Mouse (Mus musculus) CH12.LX (cell line): ENCODE measurements at regions not wholly inside any gene's neighbourhood (a gene's known extent, or its start where the extent isn't known, plus 50 kb on each side); places are given as distances from the start of the nearest gene placed in this dataset.

Experiments
- DNase-seq: peaks from one replicate; pipeline ENCODE4 v3.0.0-alpha.2; 2013; ENCODE audit errors: extremely low read depth
- H3K27ac ChIP-seq: 2 replicates; pipeline ENCODE4 v1.5.1; 2012; ENCODE audit warnings: low read depth, mild to moderate bottlenecking, control low read depth, moderate library complexity; ENCODE audit not compliant: insufficient read depth
- H3K27me3 ChIP-seq: replicated peaks from 2 replicates; pipeline ENCODE3; 2012; ENCODE audit warnings: inconsistent platforms
- H3K36me3 ChIP-seq, 2 experiments: replicated peaks in 1 of 2; 2 replicates each; pipeline versions ENCODE3 to v1.6.1; 2012; ENCODE audit warnings: inconsistent platforms in 1 of 2, low read length in 1 of 2, mild to moderate bottlenecking in 1 of 2, mixed read lengths in 1 of 2, moderate library complexity in 1 of 2; ENCODE audit not compliant: control insufficient read depth in 1 of 2, insufficient read depth in 1 of 2
- H3K4me1 ChIP-seq, 2 experiments: 2 replicates each; pipeline ENCODE4 v1.6.1; 2012; ENCODE audit warnings: inconsistent platforms in 1 of 2, moderate library complexity in 1 of 2; ENCODE audit not compliant: insufficient read depth in 2 of 2, control insufficient read depth in 1 of 2
- H3K4me2 ChIP-seq: 2 replicates; pipeline ENCODE4 v1.6.1; 2012; ENCODE audit warnings: low read depth, mild to moderate bottlenecking, control low read depth; ENCODE audit not compliant: poor library complexity, insufficient read depth, severe bottlenecking
- H3K4me3 ChIP-seq, 3 experiments: fragments of 150-350 bp in 1 of 3; sonication (generic) in 1 of 3; replicated peaks in 1 of 3; 2 replicates each; pipeline versions ENCODE3 to v1.5.1; 2011 to 2012; ENCODE audit warnings: low read depth in 2 of 3, low read length in 2 of 3, mild to moderate bottlenecking in 2 of 3, moderate library complexity in 2 of 3, control low read depth in 1 of 3, improper control_type of control experiment in 1 of 3, inconsistent platforms in 1 of 3, mixed read lengths in 1 of 3; ENCODE audit not compliant: poor library complexity in 1 of 3
- H3K79me2 ChIP-seq: replicated peaks from 2 replicates; pipeline ENCODE4 v1.6.1; 2012; ENCODE audit warnings: mild to moderate bottlenecking, moderate library complexity; ENCODE audit not compliant: control insufficient read depth, poor library complexity, insufficient read depth, severe bottlenecking; ENCODE audit errors: extremely low read depth
- H3K9ac ChIP-seq: 2 replicates; pipeline ENCODE4 v1.6.1; 2012; ENCODE audit warnings: low read depth, mild to moderate bottlenecking, control low read depth, moderate library complexity; ENCODE audit not compliant: insufficient read depth
- H3K9me3 ChIP-seq: replicated peaks from 2 replicates; pipeline ENCODE3; 2012; ENCODE audit warnings: low read length, inconsistent platforms, mixed read lengths
- CHD2 ChIP-seq: IDR thresholded peaks from 2 replicates; pipeline ENCODE4 v1.6.1; 2011; ENCODE audit warnings: low read length, improper control_type of control experiment
- CTCF ChIP-seq, 2 experiments: IDR thresholded peaks in 1 of 2; conservative IDR thresholded peaks in 1 of 2; 2 replicates each; pipeline ENCODE4 v1.5.1; 2011 to 2012; ENCODE audit warnings: low read depth in 2 of 2, low read length in 2 of 2, improper control_type of control experiment in 1 of 2, inconsistent platforms in 1 of 2, mild to moderate bottlenecking in 1 of 2, moderate library complexity in 1 of 2
- ELF1 ChIP-seq: IDR thresholded peaks from 2 replicates; pipeline ENCODE4 v1.6.1; 2014; ENCODE audit warnings: low read depth, mild to moderate bottlenecking, inconsistent platforms, low read length, improper control_type of control experiment
- EP300 ChIP-seq: IDR thresholded peaks from 2 replicates; pipeline ENCODE4 v1.6.1; 2011; ENCODE audit warnings: low read length, improper control_type of control experiment
- ETS1 ChIP-seq: conservative IDR thresholded peaks from 2 replicates; pipeline ENCODE4 v1.6.1; 2012; ENCODE audit warnings: low read depth, mild to moderate bottlenecking, inconsistent platforms, low read length, improper control_type of control experiment, moderate library complexity
- GABPA ChIP-seq: IDR thresholded peaks from 2 replicates; pipeline ENCODE4 v1.6.1; 2012; ENCODE audit warnings: low read depth, low read length, improper control_type of control experiment, inconsistent platforms; ENCODE audit not compliant: insufficient replicate concordance
- HCFC1 ChIP-seq: IDR thresholded peaks from 2 replicates; pipeline ENCODE4 v1.6.1; 2012; ENCODE audit warnings: low read depth, mild to moderate bottlenecking, inconsistent platforms, low read length, improper control_type of control experiment
- IRF4 ChIP-seq: IDR thresholded peaks from 2 replicates; pipeline ENCODE4 v1.6.1; 2014; ENCODE audit warnings: low read depth, mild to moderate bottlenecking, inconsistent platforms, low read length, improper control_type of control experiment
- JUN ChIP-seq: IDR thresholded peaks from 2 replicates; pipeline ENCODE4 v1.6.1; 2011; ENCODE audit warnings: low read depth, mild to moderate bottlenecking, low read length, improper control_type of control experiment, moderate library complexity; ENCODE audit not compliant: insufficient read depth
- JUND ChIP-seq: conservative IDR thresholded peaks from 2 replicates; pipeline ENCODE4 v1.6.1; 2011; ENCODE audit warnings: low read depth, low read length, improper control_type of control experiment
- MEF2A ChIP-seq: IDR thresholded peaks from 2 replicates; pipeline ENCODE4 v1.6.1; 2014; ENCODE audit warnings: low read depth, mild to moderate bottlenecking, inconsistent platforms, low read length, improper control_type of control experiment, borderline replicate concordance
- MYC ChIP-seq: IDR thresholded peaks from 2 replicates; pipeline ENCODE4 v1.6.1; 2011; ENCODE audit warnings: low read depth, mild to moderate bottlenecking, improper control_type of control experiment, low read length
- NRF1 ChIP-seq: IDR thresholded peaks from 2 replicates; pipeline ENCODE4 v1.6.1; 2014; ENCODE audit warnings: low read depth, mild to moderate bottlenecking, inconsistent platforms, low read length, improper control_type of control experiment, moderate library complexity
- PAX5 ChIP-seq: IDR thresholded peaks from 2 replicates; pipeline ENCODE4 v1.6.1; 2012; ENCODE audit warnings: low read length, inconsistent platforms, mixed read lengths
- POLR2A ChIP-seq: IDR thresholded peaks from 2 replicates; pipeline ENCODE4 v1.6.1; 2011; ENCODE audit warnings: low read depth, mild to moderate bottlenecking, improper control_type of control experiment, low read length
- POLR2AphosphoS2 ChIP-seq: IDR thresholded peaks from 2 replicates; pipeline ENCODE4 v1.6.1; 2011; ENCODE audit warnings: low read depth, low read length, improper control_type of control experiment
- RAD21 ChIP-seq: IDR thresholded peaks from 2 replicates; pipeline ENCODE4 v1.6.1; 2011; ENCODE audit warnings: low read depth, mild to moderate bottlenecking, low read length, improper control_type of control experiment, moderate library complexity
- RCOR1 ChIP-seq: conservative IDR thresholded peaks from 2 replicates; pipeline ENCODE4 v1.6.1; 2012; ENCODE audit warnings: low read depth, mild to moderate bottlenecking, inconsistent platforms, low read length, improper control_type of control experiment
- SIN3A ChIP-seq: IDR thresholded peaks from 2 replicates; pipeline ENCODE4 v1.6.1; 2012; ENCODE audit warnings: low read length, improper control_type of control experiment, inconsistent platforms
- SMC3 ChIP-seq: IDR thresholded peaks from 2 replicates; pipeline ENCODE4 v1.6.1; 2011; ENCODE audit warnings: low read depth, low read length, improper control_type of control experiment
- TBP ChIP-seq: conservative IDR thresholded peaks from 2 replicates; pipeline ENCODE4 v1.6.1; 2011; ENCODE audit warnings: low read depth, low read length, improper control_type of control experiment
- TCF12 ChIP-seq: IDR thresholded peaks from 2 replicates; pipeline ENCODE4 v1.6.1; 2014; ENCODE audit warnings: low read depth, mild to moderate bottlenecking, inconsistent platforms, low read length, improper control_type of control experiment
- USF2 ChIP-seq: conservative IDR thresholded peaks from 2 replicates; pipeline ENCODE4 v1.6.1; 2011; ENCODE audit warnings: low read depth, low read length, improper control_type of control experiment
- ZKSCAN1 ChIP-seq: IDR thresholded peaks from 2 replicates; pipeline ENCODE4 v1.6.1; 2012; ENCODE audit warnings: low read depth, inconsistent platforms, low read length, improper control_type of control experiment, borderline replicate concordance
- ZMIZ1 ChIP-seq: IDR thresholded peaks from 2 replicates; pipeline ENCODE4 v1.6.1; 2012; ENCODE audit warnings: low read depth, mild to moderate bottlenecking, inconsistent platforms, low read length, improper control_type of control experiment
- ZNF384 ChIP-seq: IDR thresholded peaks from 2 replicates; pipeline ENCODE4 v1.6.1; 2012; ENCODE audit warnings: low read depth, low read length, improper control_type of control experiment, inconsistent platforms
- dilution Hi-C: fragments of 300-500 bp; cut with MboI; formaldehyde crosslinking; loops from 2 replicates; pipeline ENCODE4 v1.14.3; 2020; ENCODE audit warnings: low sequenced_read_pairs; ENCODE audit not compliant: extremely low pct_unique_long_range_greater_than_20kb, extremely low pct_ligation_motif_present
- in situ Hi-C: fragments of 300-500 bp; cut with MboI; formaldehyde crosslinking; loops from 3 replicates; pipeline ENCODE4 v1.14.3; 2019; ENCODE audit warnings: low sequenced_read_pairs, low pct_ligation_motif_present, low pct_unique_long_range_greater_than_20kb, mixed read lengths

DNA sequence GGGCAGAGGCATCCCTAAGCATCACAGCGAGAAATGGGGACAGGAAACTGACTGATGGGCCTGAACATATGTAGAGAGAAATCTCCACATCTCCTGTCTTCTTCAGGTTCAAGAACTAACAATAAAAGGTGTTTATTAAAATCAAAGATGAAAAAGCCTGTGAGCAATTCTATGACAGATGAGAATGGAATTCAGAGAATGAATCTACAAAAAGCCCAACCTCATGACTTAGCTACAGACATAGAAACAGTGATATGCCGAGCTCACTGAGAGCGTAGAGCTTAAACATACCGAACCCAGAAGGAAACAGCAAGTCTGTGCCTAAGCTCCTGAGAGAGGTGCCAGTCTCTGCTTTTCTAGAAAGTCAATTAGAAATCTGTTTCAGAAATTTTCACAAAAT is 203.7 kb upstream of the Mctp2 start:
- no peaks in the 10 kb centered on the region for H3K9me3 ChIP-seq
- H3K79me2 ChIP-seq: no peaks in the 10 kb centered on the region
- no peaks in the 10 kb centered on the region for H3K27me3 ChIP-seq
- dilution Hi-C loops (no loop called here), in situ Hi-C loops (no loop called here)
- no peak overlapping the region for H3K4me3 ChIP-seq
- H3K4me2 ChIP-seq: no peak overlapping the region
- H3K27ac ChIP-seq: no peak overlapping the region
- DNase-seq: no peak
- no peak overlapping the region for H3K9ac ChIP-seq
- no peaks in the 10 kb centered on the region for H3K36me3 ChIP-seq
- no peak for TF ChIP-seq MEF2A
- no peak for TF ChIP-seq ZMIZ1
- no peak for TF ChIP-seq ZKSCAN1
- no peak for TF ChIP-seq CTCF (conservative IDR thresholded peaks at IDR 0.05 in 1 of 2, IDR thresholded peaks at IDR 0.05 in 1 of 2; ENCODE audit: low read depth in 2 of 2, low read length in 2 of 2)
- no peak for TF ChIP-seq TBP
- TF ChIP-seq SIN3A: no peak
- no peak for TF ChIP-seq MYC
- TF ChIP-seq SMC3: no peak
- no peak for TF ChIP-seq EP300
- no peak for TF ChIP-seq PAX5
- TF ChIP-seq ELF1: no peak
- TF ChIP-seq USF2: no peak
- no peak for TF ChIP-seq HCFC1
- no peak for TF ChIP-seq CHD2
- no peak for TF ChIP-seq GABPA
- no peak for TF ChIP-seq IRF4
- no peak for TF ChIP-seq JUND
- no peaks in the 10 kb centered on the region for H3K4me1 ChIP-seq

DNA sequence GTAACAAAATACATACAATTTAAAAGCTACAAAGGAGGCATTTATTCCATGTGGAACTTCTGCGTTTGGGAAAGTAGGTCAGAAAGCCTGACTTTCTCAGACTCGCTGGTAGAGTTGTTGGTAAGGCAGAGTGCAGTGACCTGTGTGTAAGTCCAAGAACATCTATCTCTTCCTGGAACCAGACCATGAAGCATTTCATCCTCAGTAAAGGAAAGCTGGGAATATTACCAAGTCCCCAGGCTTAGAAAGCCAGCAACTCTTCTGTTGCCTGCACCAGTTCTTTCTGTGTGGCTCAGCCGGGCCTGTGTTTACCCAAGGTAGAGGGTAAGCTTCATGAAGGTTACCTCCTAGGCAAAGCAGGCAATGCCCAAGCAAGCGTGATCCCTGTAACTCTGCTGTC is 207.0 kb upstream of the Mctp2 start:
- in situ Hi-C loops: no loop called here
- dilution Hi-C loops: no loop called here
- Histone ChIP-seq H3K9me3 (no peaks in the 10 kb centered on the region), H3K4me2 (no peak overlapping the region), H3K27ac (no peak overlapping the region), H3K4me3 (no peak overlapping the region), H3K9ac (no peak overlapping the region), H3K27me3 (no peaks in the 10 kb centered on the region), H3K36me3 (no peaks in the 10 kb centered on the region), H3K79me2 (no peaks in the 10 kb centered on the region), H3K4me1 (peaks cover 0 to 2% of the 10 kb centered on the region in 2 experiments; a peak in 2 of 4 replicates)
- no peak for DNase-seq
- TF ChIP-seq HCFC1 (no peak), ZNF384 (no peak), GABPA (no peak), CHD2 (no peak), TBP (no peak), ZMIZ1 (no peak), RAD21 (no peak), RCOR1 (no peak), SMC3 (no peak), SIN3A (no peak), IRF4 (no peak), TCF12 (no peak), ETS1 (no peak), POLR2AphosphoS2 (no peak), NRF1 (no peak), POLR2A (no peak), JUN (no peak), MYC (no peak)
